Mouse (Mus musculus): Measurements from ENCODE around the gene Fam107b. TPM values are rescaled to one million over a fixed set of nuclear protein-coding genes. Genes with fewer than 3 reads are reported as not detected.

Fam107b gene
- polyA plus RNA-seq, 1 experiment from 2014 or later = 25.0 TPM

DNA sequence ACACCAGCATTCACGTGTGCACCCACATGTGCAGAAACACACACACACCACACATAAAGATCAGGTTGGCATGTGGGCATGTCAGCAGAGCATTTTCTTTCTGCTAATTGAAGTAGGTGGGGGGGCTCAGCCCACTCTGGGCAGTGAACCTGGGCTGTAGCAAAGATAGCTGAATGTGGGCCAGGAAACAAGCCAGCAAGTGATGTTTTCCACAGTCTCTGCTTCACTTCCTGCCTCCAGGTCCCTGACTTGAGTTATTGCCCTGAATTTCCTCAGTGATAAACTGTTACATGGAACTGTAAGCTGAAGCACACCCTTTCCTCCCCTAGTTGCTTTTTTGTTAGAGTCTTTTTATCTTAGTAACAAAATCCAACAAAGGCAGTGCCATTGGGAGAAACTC, 6.1 kb downstream of the Fam107b start:
- no peak for ATAC-seq (ENCODE audit: low read depth)
- Histone ChIP-seq H3K4me2 (ENCODE audit: low read depth, low read length) (no peak overlapping the region), H3K4me1 (ENCODE audit: control insufficient read depth, low read depth, low read length) (no peaks in the 10 kb centered on the region), H3K4me3 (ENCODE audit: low read depth, low read length) (no peak overlapping the region), H3K9ac (ENCODE audit: low read depth, low read length) (no peak overlapping the region), H3K9me3 (replicated peaks; ENCODE audit: control insufficient read depth, low read length) (no peaks in the 10 kb centered on the region), H3K36me3 (ENCODE audit: control insufficient read depth, insufficient read depth) (no peaks in the 10 kb centered on the region), H3K27me3 (ENCODE audit: control insufficient read depth, insufficient read depth, low read depth, low read length) (no peaks in the 10 kb centered on the region), H3K27ac (ENCODE audit: low read length) (no peak overlapping the region)
- 44% methylated on average over 1 of the region's 1 CpGs for WGBS (ENCODE audit: insufficient replicate concordance)

DNA sequence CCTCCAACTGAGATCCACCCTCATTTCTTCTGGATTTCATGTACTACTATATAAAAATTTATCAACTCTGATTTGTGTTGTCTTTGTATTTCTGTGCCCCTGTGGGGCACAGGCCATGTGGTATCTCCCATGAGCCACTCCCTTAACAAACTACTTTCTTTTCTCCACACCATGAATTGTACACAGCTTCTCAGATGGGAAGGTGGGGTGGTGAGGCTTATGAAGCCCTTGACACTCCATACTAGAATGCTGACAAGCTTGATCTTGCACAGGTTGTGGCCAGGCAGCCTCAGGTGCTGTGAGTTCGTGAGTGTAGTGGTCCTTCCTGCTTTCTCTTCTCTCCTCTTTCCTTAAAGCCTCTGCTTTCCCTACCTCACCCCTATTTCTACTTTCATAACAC, 6.9 kb downstream of the Fam107b start:
- WGBS (ENCODE audit: insufficient replicate concordance) = 39% methylated on average over 1 of the region's 1 CpGs
- ATAC-seq (ENCODE audit: low read depth) = no peak

DNA sequence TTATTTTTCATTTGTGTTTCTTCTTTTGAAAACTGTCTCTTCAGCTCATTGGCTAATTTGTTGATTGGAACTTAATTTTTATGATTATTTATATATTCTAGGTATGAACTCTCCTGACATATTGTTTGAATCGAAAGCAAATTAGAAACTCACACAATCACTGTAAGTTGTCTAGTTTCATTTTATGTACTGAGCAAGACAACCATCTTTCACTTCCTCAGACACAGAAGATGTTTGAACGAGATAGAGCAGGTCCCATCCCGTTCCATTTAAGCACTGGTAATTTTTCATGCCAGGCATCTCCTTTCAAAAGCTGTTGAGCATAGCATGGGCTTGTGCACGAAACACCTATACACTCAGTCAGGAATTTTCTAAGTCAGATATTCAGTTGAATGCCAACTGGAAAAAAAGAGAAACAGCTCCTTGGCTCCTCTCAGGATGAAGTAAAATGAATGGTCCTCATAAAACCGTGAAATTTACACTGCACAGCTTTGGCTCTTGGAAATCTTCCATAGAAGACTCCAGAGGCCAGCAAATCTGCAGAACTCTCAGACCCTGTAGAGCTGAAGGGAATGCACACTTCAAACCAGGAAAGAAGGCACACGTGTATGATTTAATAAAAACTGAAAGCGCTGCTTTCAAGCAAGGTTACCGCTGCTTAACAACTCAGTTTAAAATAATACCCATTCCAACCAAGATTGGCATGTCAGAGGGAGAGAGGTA, 8.1 kb downstream of the Fam107b start:
- H3K36me3 ChIP-seq (ENCODE audit: control insufficient read depth, insufficient read depth) = no peaks in the 10 kb centered on the region
- H3K9ac ChIP-seq (ENCODE audit: low read depth, low read length) = no peak overlapping the region
- ATAC-seq (ENCODE audit: low read depth) = no peak
- H3K4me3 ChIP-seq (ENCODE audit: low read depth, low read length) = no peak overlapping the region
- H3K27ac ChIP-seq (ENCODE audit: low read length) = no peak overlapping the region
- no peak overlapping the region for H3K4me2 ChIP-seq (ENCODE audit: low read depth, low read length)
- 49% methylated on average over 8 of the region's 8 CpGs for WGBS (ENCODE audit: insufficient replicate concordance)
- H3K27me3 ChIP-seq (ENCODE audit: control insufficient read depth, insufficient read depth, low read depth, low read length) = no peaks in the 10 kb centered on the region
- no peaks in the 10 kb centered on the region for H3K9me3 ChIP-seq (replicated peaks; ENCODE audit: control insufficient read depth, low read length)
- no peaks in the 10 kb centered on the region for H3K4me1 ChIP-seq (ENCODE audit: control insufficient read depth, low read depth, low read length)

More for the DNA sequence above, 6.9 kb downstream of the Fam107b start:
- Histone ChIP-seq H3K27me3 (ENCODE audit: control insufficient read depth, insufficient read depth, low read depth, low read length) (no peaks in the 10 kb centered on the region), H3K4me1 (ENCODE audit: control insufficient read depth, low read depth, low read length) (no peaks in the 10 kb centered on the region), H3K9ac (ENCODE audit: low read depth, low read length) (no peak overlapping the region), H3K4me2 (ENCODE audit: low read depth, low read length) (no peak overlapping the region), H3K27ac (ENCODE audit: low read length) (no peak overlapping the region), H3K9me3 (replicated peaks; ENCODE audit: control insufficient read depth, low read length) (no peaks in the 10 kb centered on the region), H3K4me3 (ENCODE audit: low read depth, low read length) (no peak overlapping the region), H3K36me3 (ENCODE audit: control insufficient read depth, insufficient read depth) (no peaks in the 10 kb centered on the region)

DNA sequence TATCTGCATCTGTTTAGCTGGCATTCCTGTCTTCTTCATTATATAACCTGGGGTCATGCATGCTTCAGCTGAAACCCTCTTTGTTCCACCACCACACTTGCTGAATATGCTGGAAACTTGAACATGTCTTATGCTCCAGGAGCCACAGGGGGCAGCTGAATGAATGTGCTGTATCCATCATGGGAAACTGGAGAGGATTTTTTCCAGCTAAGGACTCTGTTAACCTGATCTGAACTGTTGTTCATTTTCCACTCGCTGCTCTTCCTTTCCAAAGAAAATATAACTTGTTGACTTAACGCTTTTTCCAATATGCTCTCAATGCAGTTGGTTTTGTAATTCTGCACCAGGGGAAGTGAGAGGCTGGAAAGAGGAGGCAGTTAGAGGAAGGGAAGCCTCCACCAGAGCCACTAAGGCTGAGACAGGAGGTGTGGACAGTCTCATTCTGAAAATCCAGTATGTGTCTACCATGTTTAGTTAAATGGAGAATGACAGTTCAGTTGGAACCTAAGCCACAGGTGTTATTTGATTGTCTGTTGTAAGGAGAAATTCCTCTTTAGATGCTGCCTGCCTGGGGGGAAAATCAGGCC, 9.1 kb downstream of the Fam107b start:
- H3K4me2 ChIP-seq (ENCODE audit: low read depth, low read length) = no peak overlapping the region
- H3K27ac ChIP-seq (ENCODE audit: low read length) = no peak overlapping the region
- WGBS (ENCODE audit: insufficient replicate concordance) = 53% methylated on average over 2 of the region's 2 CpGs
- H3K9ac ChIP-seq (ENCODE audit: low read depth, low read length) = no peak overlapping the region
- no peak overlapping the region for H3K4me3 ChIP-seq (ENCODE audit: low read depth, low read length)
- H3K9me3 ChIP-seq (replicated peaks; ENCODE audit: control insufficient read depth, low read length) = no peaks in the 10 kb centered on the region
- no peaks in the 10 kb centered on the region for H3K36me3 ChIP-seq (ENCODE audit: control insufficient read depth, insufficient read depth)
- no peaks in the 10 kb centered on the region for H3K4me1 ChIP-seq (ENCODE audit: control insufficient read depth, low read depth, low read length)
- H3K27me3 ChIP-seq (ENCODE audit: control insufficient read depth, insufficient read depth, low read depth, low read length) = no peaks in the 10 kb centered on the region
- ATAC-seq (ENCODE audit: low read depth) = no peak

DNA sequence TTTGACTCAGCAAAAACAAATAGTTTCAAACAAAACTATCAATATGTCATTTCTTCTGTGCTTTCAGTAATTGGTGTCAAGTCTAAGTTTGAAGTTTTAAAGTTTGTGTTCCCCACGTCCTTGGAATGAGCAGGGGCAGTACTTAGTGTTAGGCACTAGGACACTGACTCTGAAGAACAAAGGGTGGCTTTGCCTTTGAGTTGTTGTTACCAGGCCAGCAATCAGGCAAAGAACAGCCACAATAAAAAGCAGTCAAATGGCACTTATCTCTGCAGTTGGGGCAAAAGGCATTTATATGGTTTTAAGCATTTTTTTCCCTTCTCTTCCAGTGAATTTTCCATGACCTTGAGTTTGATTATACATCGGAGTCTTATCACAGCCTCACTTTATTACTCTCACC, 12.5 kb downstream of the Fam107b start:
- Histone ChIP-seq H3K9me3 (replicated peaks; ENCODE audit: control insufficient read depth, low read length) (no peaks in the 10 kb centered on the region), H3K4me1 (ENCODE audit: control insufficient read depth, low read depth, low read length) (no peaks in the 10 kb centered on the region), H3K9ac (ENCODE audit: low read depth, low read length) (no peak overlapping the region), H3K27ac (ENCODE audit: low read length) (no peak overlapping the region), H3K27me3 (ENCODE audit: control insufficient read depth, insufficient read depth, low read depth, low read length) (no peaks in the 10 kb centered on the region), H3K4me3 (ENCODE audit: low read depth, low read length) (no peak overlapping the region), H3K4me2 (ENCODE audit: low read depth, low read length) (no peak overlapping the region), H3K36me3 (ENCODE audit: control insufficient read depth, insufficient read depth) (no peaks in the 10 kb centered on the region)
- no peak for ATAC-seq (ENCODE audit: low read depth)
- WGBS (ENCODE audit: insufficient replicate concordance) = 57% methylated on average over 2 of the region's 2 CpGs

DNA sequence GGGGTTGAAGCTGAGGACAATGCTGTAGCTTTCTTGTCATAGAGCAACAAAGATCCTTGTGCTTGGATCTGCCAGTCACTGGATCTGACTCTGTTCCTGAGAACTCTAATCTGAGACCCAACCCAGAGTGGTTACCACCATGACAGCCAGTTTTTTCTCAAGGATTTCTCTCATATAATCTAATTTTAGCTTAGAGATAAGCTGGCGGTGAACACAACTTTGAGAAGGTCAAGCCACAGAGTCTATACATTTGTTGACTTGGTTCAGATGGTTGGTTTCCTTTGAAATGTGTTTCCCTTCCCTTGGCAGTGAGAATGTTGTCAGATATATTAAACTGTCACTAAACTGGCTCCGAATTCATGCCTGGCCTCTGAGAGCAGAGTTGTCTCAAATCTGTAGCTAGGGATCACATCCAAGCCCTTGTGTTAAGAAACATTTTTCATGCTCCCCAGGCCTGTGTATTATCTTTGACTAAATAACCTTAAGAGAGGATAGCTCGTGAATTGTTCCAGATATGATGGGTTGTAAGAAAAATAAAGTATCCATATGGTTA, 15.0 kb downstream of the Fam107b start:
- ATAC-seq (ENCODE audit: low read depth) = no peak
- 40% methylated on average over 3 of the region's 3 CpGs for WGBS (ENCODE audit: insufficient replicate concordance)

DNA sequence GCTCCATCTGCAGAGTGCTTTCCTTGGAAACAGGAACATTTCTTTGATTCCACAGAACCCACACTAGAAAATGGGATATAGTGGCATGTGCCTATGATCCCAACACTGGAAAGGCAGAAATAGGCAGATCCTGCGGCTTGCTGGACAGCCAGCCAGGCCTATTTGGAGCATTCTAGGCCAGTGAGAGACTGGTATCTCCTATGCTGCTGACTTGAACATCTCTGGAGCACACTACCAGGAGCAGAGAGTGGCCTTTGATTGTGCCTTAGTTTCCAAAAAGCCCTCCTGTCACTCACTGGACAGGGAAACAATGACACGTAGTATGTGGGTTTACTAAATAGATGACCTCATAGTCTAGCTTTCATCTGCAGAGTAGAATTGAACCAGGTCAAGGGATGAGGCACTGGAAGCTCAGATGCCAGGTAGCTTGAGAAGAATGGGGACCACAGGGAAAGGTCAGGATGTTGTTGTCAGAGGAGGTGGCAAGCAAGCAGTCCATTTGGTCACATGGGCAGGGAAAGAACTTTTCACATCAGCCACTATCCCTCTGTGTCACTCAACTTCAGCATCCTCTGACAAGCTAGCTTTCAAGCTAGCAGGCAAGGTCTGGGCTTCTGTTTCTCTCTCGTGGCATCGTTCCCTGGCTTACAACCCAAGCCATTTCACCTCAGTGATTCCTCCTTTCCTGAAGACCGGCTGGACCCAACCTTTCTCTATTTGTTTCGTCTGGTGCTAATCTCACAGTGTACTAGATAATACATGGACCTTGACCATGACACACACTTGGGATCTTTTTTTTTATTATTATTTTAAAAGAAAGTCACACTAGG, 20.0 kb downstream of the Fam107b start:
- H3K4me3 ChIP-seq (ENCODE audit: low read depth, low read length) = no peak overlapping the region
- no peak; the same call in 1 of the 2 replicates for ATAC-seq (ENCODE audit: low read depth)
- H3K27ac ChIP-seq (ENCODE audit: low read length) = no peak overlapping the region
- H3K27me3 ChIP-seq (ENCODE audit: control insufficient read depth, insufficient read depth, low read depth, low read length) = no peaks in the 10 kb centered on the region
- H3K4me2 ChIP-seq (ENCODE audit: low read depth, low read length) = no peak overlapping the region
- H3K36me3 ChIP-seq (ENCODE audit: control insufficient read depth, insufficient read depth) = no peaks in the 10 kb centered on the region
- WGBS (ENCODE audit: insufficient replicate concordance) = 67% methylated on average over 6 of the region's 6 CpGs
- no peak overlapping the region for H3K9ac ChIP-seq (ENCODE audit: low read depth, low read length)
- H3K9me3 ChIP-seq (replicated peaks; ENCODE audit: control insufficient read depth, low read length) = no peaks in the 10 kb centered on the region
- H3K4me1 ChIP-seq (ENCODE audit: control insufficient read depth, low read depth, low read length) = no peaks in the 10 kb centered on the region

More for the DNA sequence above, 15.0 kb downstream of the Fam107b start:
- H3K4me2 ChIP-seq (ENCODE audit: low read depth, low read length) = no peak overlapping the region
- H3K9me3 ChIP-seq (replicated peaks; ENCODE audit: control insufficient read depth, low read length) = no peaks in the 10 kb centered on the region
- H3K27me3 ChIP-seq (ENCODE audit: control insufficient read depth, insufficient read depth, low read depth, low read length) = no peaks in the 10 kb centered on the region
- H3K27ac ChIP-seq (ENCODE audit: low read length) = no peak overlapping the region
- no peaks in the 10 kb centered on the region for H3K4me1 ChIP-seq (ENCODE audit: control insufficient read depth, low read depth, low read length)
- H3K36me3 ChIP-seq (ENCODE audit: control insufficient read depth, insufficient read depth) = no peaks in the 10 kb centered on the region
- H3K9ac ChIP-seq (ENCODE audit: low read depth, low read length) = no peak overlapping the region
- no peak overlapping the region for H3K4me3 ChIP-seq (ENCODE audit: low read depth, low read length)

DNA sequence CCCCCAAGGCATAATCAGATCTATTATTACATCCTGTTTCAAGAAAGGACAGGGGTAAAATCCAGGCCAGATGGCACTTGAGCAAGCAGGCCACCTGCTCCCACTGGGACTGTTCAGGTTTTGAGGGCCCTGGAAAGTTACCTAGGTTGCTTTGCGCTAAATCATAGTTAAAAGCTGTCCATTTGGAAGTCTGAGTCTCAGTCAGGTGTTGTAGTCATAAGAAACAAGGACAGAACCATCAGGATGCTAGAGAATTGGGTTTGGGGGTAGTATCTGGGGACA, 20.6 kb downstream of the Fam107b start:
- H3K4me3 ChIP-seq (ENCODE audit: low read depth, low read length) = no peak overlapping the region
- no peaks in the 10 kb centered on the region for H3K9me3 ChIP-seq (replicated peaks; ENCODE audit: control insufficient read depth, low read length)
- no peaks in the 10 kb centered on the region for H3K36me3 ChIP-seq (ENCODE audit: control insufficient read depth, insufficient read depth)
- H3K27me3 ChIP-seq (ENCODE audit: control insufficient read depth, insufficient read depth, low read depth, low read length) = no peaks in the 10 kb centered on the region
- H3K27ac ChIP-seq (ENCODE audit: low read length) = no peak overlapping the region
- no peak for ATAC-seq (ENCODE audit: low read depth)
- no peaks in the 10 kb centered on the region for H3K4me1 ChIP-seq (ENCODE audit: control insufficient read depth, low read depth, low read length)
- H3K9ac ChIP-seq (ENCODE audit: low read depth, low read length) = no peak overlapping the region
- WGBS (ENCODE audit: insufficient replicate concordance) = 75% methylated on average over 1 of the region's 1 CpGs
- no peak overlapping the region for H3K4me2 ChIP-seq (ENCODE audit: low read depth, low read length)
